ENCODE assay signal across 13 mouse cellular contexts in genomic region chr17:88214746-88215145, GRCm38 (mm10).
A peak's percentile ranks its signal among the peaks of the same experiment; 100 is the strongest.
DNase-seq lines count a peak whose midpoint lies in the region; ATAC-seq lines count a peak whose summit lies in the region.
"Had no signal": no experiment of that assay in that cellular context is flagged by ENCODE, and none has a peak within 500 bp of the region (broad histone marks: within the 10 kb centered on the region; RNA-seq: fewer than 3 reads in every experiment).

No protein-coding gene starts in this region.

- H3K4me3 ChIP-seq in forebrain, embryonic 10.5 days = no peak overlapping the region
- H3K4me3 ChIP-seq: forebrain, embryonic 13.5 days; heart, embryonic 13.5 days had no signal

- intact Hi-C loops in heart, postnatal 14 days (cut with DNase I) = no loop called here

- no peaks in the 10 kb centered on the region for H3K36me3 ChIP-seq in forebrain, embryonic 10.5 days (replicated peaks)
- H3K36me3 ChIP-seq: heart, embryonic 13.5 days had no signal

- no peaks in the 10 kb centered on the region for H3K4me1 ChIP-seq in forebrain, embryonic 10.5 days
- H3K4me1 ChIP-seq: forebrain, embryonic 13.5 days; heart, embryonic 13.5 days had no signal

- H3K9me3 ChIP-seq in forebrain, embryonic 10.5 days = no peaks in the 10 kb centered on the region
- H3K9me3 ChIP-seq: forebrain, embryonic 13.5 days; heart, embryonic 13.5 days had no signal

- WGBS in forebrain, embryonic 10.5 days = 91% methylated on average over 9 of the region's 9 CpGs

- H3K27me3 ChIP-seq in forebrain, embryonic 10.5 days (ENCODE audit: poor library complexity, severe bottlenecking) = no peaks in the 10 kb centered on the region
- H3K27me3 ChIP-seq: forebrain, embryonic 13.5 days; heart, embryonic 13.5 days had no signal

- H3K27ac ChIP-seq in forebrain, embryonic 10.5 days = no peak overlapping the region
- H3K27ac ChIP-seq: forebrain, embryonic 13.5 days; heart, embryonic 13.5 days; kidney, postnatal 0 days had no signal

- no peak for ATAC-seq in erythroblast, adult 5-6 weeks (replicated peaks; ENCODE audit: low FRiP score, poor library complexity, severe bottlenecking)
- ATAC-seq: forebrain, embryonic 13.5 days had no signal

- DNase-seq in heart, adult 18-20 months = peak; percentile 44 to 59
- no peak for DNase-seq in heart, postnatal 4 days
- peak; percentile 33 for DNase-seq in NIH3T3 (ENCODE audit: low read depth)
- DNase-seq in adrenal gland, postnatal 25 days = peak; percentile 13
- peak; percentile 5 to 37 for DNase-seq in heart, postnatal 14 days
- DNase-seq in forebrain, embryonic 10.5 days (ENCODE audit: extremely low spot score, low spot score) = no peak
- no peak for DNase-seq in layer of hippocampus, adult 8-10 months (ENCODE audit: low spot score in 2 of 2)
- DNase-seq: cerebellum, adult 18-20 months; thymus, adult 2 months had no signal

Comparison
In these comparisons a context has a peak if more than half of its experiments do, and no peak if none do; other contexts are left out.
1. DNase-seq: peak in heart, adult 18-20 months (2 of 2), NIH3T3 (single experiment), adrenal gland, postnatal 25 days (single experiment) and heart, postnatal 14 days (2 of 2); none in heart, postnatal 4 days (single experiment), forebrain, embryonic 10.5 days (single experiment) and layer of hippocampus, adult 8-10 months (0 of 2).